Mouse (Mus musculus) embryo, embryonic 11.5 days (tissue): ENCODE data around the gene Gm12569.
A peak's percentile ranks its signal among the peaks of the same experiment; 100 is the strongest.

Experiments
- DNase-seq: peaks from one replicate; pipeline ENCODE4 v3.0.0-alpha.2; 2012; ENCODE audit warnings: low read depth, low spot score

The Gm12569 gene

GRCm38 (mm10) chr11:51220308-51220707 lies at the start of gene Gm12569:
Gene Gm12569 (plus strand): TSS chr11:51220473.
- no peak for DNase-seq

- no peak for DNase-seq
These were observed 17.5 kb upstream of the Gm12569 start for GRCm38 (mm10) chr11:51202726-51203125.

GRCm38 (mm10) chr11:51207758-51208157 lies 12.5 kb upstream of the Gm12569 start:
- no peak for DNase-seq

- no peak for DNase-seq
These were observed 8.8 kb upstream of the Gm12569 start for GRCm38 (mm10) chr11:51211426-51211825.

- DNase-seq = no peak
These were observed 6.3 kb upstream of the Gm12569 start for GRCm38 (mm10) chr11:51214021-51214420.

GRCm38 (mm10) chr11:51219396-51219980 lies 785 bp upstream of the Gm12569 start:
- DNase-seq = no peak

- no peak for DNase-seq
These were observed 6.8 kb downstream of the Gm12569 start for GRCm38 (mm10) chr11:51227104-51227503.

- DNase-seq = no peak
These were observed 14.4 kb downstream of the Gm12569 start for GRCm38 (mm10) chr11:51234626-51235025.

- DNase-seq = no peak
These were observed 22.6 kb downstream of the Gm12569 start for GRCm38 (mm10) chr11:51242897-51243296.

GRCm38 (mm10) chr11:51257006-51257405 lies 36.7 kb downstream of the Gm12569 start:
- no peak for DNase-seq

- no peak for DNase-seq
These were observed 41.5 kb downstream of the Gm12569 start, which contains the start of gene Clk4 for GRCm38 (mm10) chr11:51261680-51262219. Gene Clk4 (plus strand): TSS chr11:51261730.

- peak; percentile 99 for DNase-seq
These were observed 42.3 kb downstream of the Gm12569 start, which contains the start of gene BC049762 for GRCm38 (mm10) chr11:51262342-51263285. Gene BC049762 (minus strand): TSS chr11:51263046.

- DNase-seq = no peak
These were observed 43.1 kb downstream of the Gm12569 start for GRCm38 (mm10) chr11:51263286-51263831.

- DNase-seq = no peak
These were observed 44.1 kb downstream of the Gm12569 start for GRCm38 (mm10) chr11:51264352-51264751.

- DNase-seq = no peak
These were observed 45.1 kb downstream of the Gm12569 start for GRCm38 (mm10) chr11:51265326-51265725.

- DNase-seq = no peak
These were observed 54.1 kb downstream of the Gm12569 start for GRCm38 (mm10) chr11:51274418-51274817.
